In the genomic region with DNA sequence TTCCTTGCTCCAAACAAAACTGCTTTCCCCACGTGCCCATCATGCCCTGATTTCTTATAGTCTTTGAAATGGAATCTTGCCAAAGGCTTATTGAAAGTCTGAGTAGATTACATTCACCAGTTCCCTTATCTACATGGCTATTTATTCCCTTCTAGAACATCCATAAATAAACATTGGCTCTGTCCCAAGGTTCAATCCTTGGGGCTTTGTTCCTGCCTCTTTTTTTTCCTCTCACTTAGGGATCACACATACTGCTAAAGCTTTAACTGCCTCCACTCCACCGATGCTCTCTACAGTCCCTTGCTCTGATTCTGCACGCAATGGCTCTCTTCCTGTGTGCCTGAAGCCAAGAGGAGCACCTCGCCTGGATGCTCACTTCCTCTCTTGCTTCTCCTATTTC, we compare ENCODE assay signal across 17 mouse cellular contexts.
DNase-seq lines count a peak whose midpoint lies in the region; ATAC-seq and TF ChIP-seq lines count a peak whose summit lies in the region.
"Had no signal": no experiment of that assay in that cellular context is flagged by ENCODE, and none has a peak within 500 bp of the region (broad histone marks: within the 10 kb centered on the region; RNA-seq: fewer than 3 reads in every experiment).

No protein-coding gene starts in this region.

- H3K9me3 ChIP-seq in kidney, postnatal 0 days (replicated peaks; ENCODE audit: low read length), result no peaks in the 10 kb centered on the region
- H3K9me3 ChIP-seq in heart, embryonic 16.5 days (replicated peaks; ENCODE audit: control insufficient read depth, low read length), result no peaks in the 10 kb centered on the region
- H3K9me3 ChIP-seq: hindbrain, embryonic 15.5 days; lung, embryonic 15.5 days had no signal

- no peak overlapping the region for H3K4me2 ChIP-seq in kidney, postnatal 0 days (ENCODE audit: low read length)
- peak overlapping the region; percentile 17; the same call in 1 of the 2 replicates for H3K4me2 ChIP-seq in heart, embryonic 16.5 days (ENCODE audit: low read depth, low read length)
- H3K4me2 ChIP-seq: hindbrain, embryonic 15.5 days; lung, embryonic 15.5 days had no signal

- no peak for ATAC-seq in kidney, postnatal 0 days (replicated peaks; ENCODE audit: low FRiP score, low read depth)
- peak; percentile 93 for ATAC-seq in heart, embryonic 16.5 days (replicated peaks; ENCODE audit: extremely low read depth, insufficient read depth, low FRiP score)

- no peaks in the 10 kb centered on the region for H3K27me3 ChIP-seq in kidney, postnatal 0 days (ENCODE audit: insufficient read depth, low read length)
- H3K27me3 ChIP-seq in heart, embryonic 16.5 days (ENCODE audit: control insufficient read depth, insufficient read depth, low read length), result no peaks in the 10 kb centered on the region
- H3K27me3 ChIP-seq in thymus, adult 2 months (ENCODE audit: control insufficient read depth, insufficient read depth, low read length), result no peaks in the 10 kb centered on the region
- H3K27me3 ChIP-seq: CH12.LX; hindbrain, embryonic 15.5 days; lung, embryonic 15.5 days had no signal

- 40% methylated on average over 4 of the region's 4 CpGs for WGBS in kidney, postnatal 0 days
- WGBS in heart, embryonic 16.5 days, result 12% methylated on average over 4 of the region's 4 CpGs
- WGBS in thymus, adult 2 months, result 57% methylated on average over 4 of the region's 4 CpGs

- no peaks in the 10 kb centered on the region for H3K36me3 ChIP-seq in kidney, postnatal 0 days (ENCODE audit: insufficient read depth, low read length)
- H3K36me3 ChIP-seq in heart, embryonic 16.5 days (ENCODE audit: control insufficient read depth, insufficient read depth), result no peaks in the 10 kb centered on the region
- H3K36me3 ChIP-seq in thymus, adult 2 months (ENCODE audit: control insufficient read depth, insufficient read depth, low read length), result no peaks in the 10 kb centered on the region
- H3K36me3 ChIP-seq: hindbrain, embryonic 15.5 days; lung, embryonic 15.5 days had no signal

- no peak for TF ChIP-seq CTCF in kidney, postnatal 0 days (IDR thresholded peaks at IDR 0.05; ENCODE audit: low read depth)
- no peak for TF ChIP-seq CTCF in thymus, adult 2 months (IDR thresholded peaks at IDR 0.05; ENCODE audit: borderline replicate concordance, control insufficient read depth, extremely low read depth, insufficient read depth, low read length, poor library complexity)

- H3K4me1 ChIP-seq in kidney, postnatal 0 days (replicated peaks; ENCODE audit: insufficient read depth, low read length), result no peaks in the 10 kb centered on the region
- peaks cover 14% of the 10 kb centered on the region for H3K4me1 ChIP-seq in heart, embryonic 16.5 days (ENCODE audit: control insufficient read depth, insufficient read depth, low read length)
- no peaks in the 10 kb centered on the region for H3K4me1 ChIP-seq in thymus, adult 2 months (replicated peaks; ENCODE audit: control insufficient read depth, insufficient read depth, low read length)
- H3K4me1 ChIP-seq: hindbrain, embryonic 15.5 days; lung, embryonic 15.5 days had no signal

- no peak for TF ChIP-seq POLR2A in thymus, adult 2 months (IDR thresholded peaks at IDR 0.05; ENCODE audit: control insufficient read depth, extremely low read depth, insufficient read depth, low read length, poor library complexity)

- no peak overlapping the region for H3K27ac ChIP-seq in kidney, postnatal 0 days
- peak overlapping the region; percentile 93 for H3K27ac ChIP-seq in heart, embryonic 16.5 days (ENCODE audit: low read length)
- no peak overlapping the region for H3K27ac ChIP-seq in thymus, adult 2 months (ENCODE audit: control insufficient read depth, insufficient read depth, low read length)
- H3K27ac ChIP-seq: hindbrain, embryonic 15.5 days; layer of hippocampus, adult 2 months; lung, embryonic 15.5 days; stomach, postnatal 0 days had no signal

- H3K4me3 ChIP-seq in kidney, postnatal 0 days (replicated peaks; ENCODE audit: low read depth, low read length), result no peak overlapping the region
- no peak overlapping the region for H3K4me3 ChIP-seq in heart, embryonic 16.5 days (ENCODE audit: low read length)
- no peak overlapping the region for H3K4me3 ChIP-seq in thymus, adult 2 months (ENCODE audit: control insufficient read depth, insufficient read depth, low read length)
- H3K4me3 ChIP-seq: hindbrain, embryonic 15.5 days; layer of hippocampus, adult 2 months; lung, embryonic 15.5 days had no signal

- no peak overlapping the region for H3K9ac ChIP-seq in kidney, postnatal 0 days (ENCODE audit: low read depth, low read length)
- H3K9ac ChIP-seq in heart, embryonic 16.5 days (ENCODE audit: low read length), result peak overlapping the region; percentile 14; the same call in 1 of the 2 replicates
- H3K9ac ChIP-seq: hindbrain, embryonic 15.5 days; lung, embryonic 15.5 days had no signal

- DNase-seq in kidney, postnatal 0 days (ENCODE audit: low spot score), result peak; percentile 58
- DNase-seq in kidney, postnatal 25 days, result no peak
- peak; percentile 8 for DNase-seq in adipocyte (ENCODE audit: low spot score)
- DNase-seq in heart, adult 18-20 months, result peak; percentile 45 to 50
- DNase-seq in Muller cell, postnatal 12 days (ENCODE audit: inconsistent ontology term), result no peak
- DNase-seq in thymus, postnatal 36 days, result no peak
- no peak for DNase-seq in thymus, adult 2 months
- DNase-seq: adrenal gland, adult 2 months; gastrocnemius, postnatal 36 days; kidney, adult 8-10 months; thymus, postnatal 4 days had no signal

Comparison
In these comparisons a context has a peak if more than half of its experiments do, and no peak if none do; other contexts are left out.
1. DNase-seq: peak in kidney, postnatal 0 days (single experiment), adipocyte (single experiment) and heart, adult 18-20 months (2 of 2); none in kidney, postnatal 25 days (0 of 2), Muller cell, postnatal 12 days (single experiment), thymus, postnatal 36 days (0 of 2) and thymus, adult 2 months (single experiment).